Mouse (Mus musculus): Measurements from ENCODE around the gene Cd59b. TPM values are rescaled to one million over a fixed set of nuclear protein-coding genes. Genes with fewer than 3 reads are reported as not detected.

The Cd59b gene
- polyA plus RNA-seq, 1 experiment: 2.2 TPM

DNA sequence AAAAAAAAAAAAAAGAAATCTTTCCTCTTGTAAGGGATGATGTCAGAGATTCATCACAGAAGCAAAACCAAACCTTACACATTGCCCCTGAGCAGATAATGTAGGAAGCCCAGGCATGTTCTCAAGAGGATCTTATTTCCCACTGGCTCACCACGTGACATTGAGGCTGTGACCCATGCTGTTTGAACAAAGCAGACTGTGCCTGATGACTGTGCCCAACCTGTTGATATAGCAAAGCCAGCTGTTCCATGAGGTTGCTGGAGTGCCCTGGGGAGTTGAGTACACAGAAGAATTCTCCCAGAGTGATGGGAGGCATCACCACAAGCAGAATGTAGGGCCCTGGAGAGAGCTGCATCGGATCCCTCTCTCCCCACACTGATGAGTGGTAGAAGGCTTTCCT, 66.3 kb downstream of the Cd59b start:
- 44% methylated on average over 2 of the region's 2 CpGs for WGBS
- no peak for DNase-seq (ENCODE audit: low read depth, low spot score)

Other genes starting within 250 kb of the Cd59b start
- gene Lmo2, start 111.9 kb upstream of the Cd59b start, polyA plus RNA-seq (2012; rRNA removed): 7.5 and 7.7 TPM in 2 replicates
- 11.4 and 15.3 TPM in 2 replicates for gene Fbxo3, start 42.1 kb upstream of the Cd59b start, polyA plus RNA-seq (2012; rRNA removed)
- gene 4931422A03Rik, start 41.5 kb upstream of the Cd59b start, polyA plus RNA-seq (2012; rRNA removed): not detected in 2 replicates
- gene Gm10912, start 4.0 kb upstream of the Cd59b start, polyA plus RNA-seq (2012; rRNA removed): not detected in 2 replicates
- not detected in 2 replicates for gene Gm10799, start 1.3 kb upstream of the Cd59b start, polyA plus RNA-seq (2012; rRNA removed)
- gene Cd59a, start 26.0 kb downstream of the Cd59b start, polyA plus RNA-seq (2012; rRNA removed): 19.6 and 22.1 TPM in 2 replicates
- gene A930018P22Rik, start 52.9 kb downstream of the Cd59b start, polyA plus RNA-seq (2012; rRNA removed): not detected in 2 replicates